Mouse (Mus musculus) myocyte (in vitro differentiated cells): ENCODE measurements around the gene Dolpp1. TPM values are rescaled to one million over a fixed set of nuclear protein-coding genes. Genes with fewer than 3 reads are reported as not detected.

ENCODE experiments used
- H3K27me3 ChIP-seq: one replicate; pipeline ENCODE4 v1.6.1; 2011; ENCODE audit not compliant: control insufficient read depth, insufficient read depth, insufficient read length
- H3K36me3 ChIP-seq: one replicate; pipeline ENCODE4 v1.6.1; 2011; ENCODE audit not compliant: control insufficient read depth, insufficient read depth
- H3K4me2 ChIP-seq: one replicate; pipeline ENCODE4 v1.6.1; 2011; ENCODE audit warnings: low read depth, control low read depth
- H3K4me3 ChIP-seq: one replicate; pipeline ENCODE4 v1.5.1; 2011; ENCODE audit warnings: mild to moderate bottlenecking, control low read depth, moderate library complexity
- H3K79me2 ChIP-seq: one replicate; pipeline ENCODE4 v1.6.1; 2011; ENCODE audit not compliant: control insufficient read depth, insufficient read depth
- H3ac ChIP-seq: one replicate; pipeline ENCODE4 v1.6.1; 2011; ENCODE audit not compliant: control insufficient read depth, insufficient read length
- CEBPB ChIP-seq: IDR thresholded peaks from 2 replicates; pipeline ENCODE4 v1.6.1; 2011; ENCODE audit warnings: mild to moderate bottlenecking, moderate library complexity; ENCODE audit not compliant: poor library complexity, insufficient read depth, severe bottlenecking
- E2F4 ChIP-seq: IDR thresholded peaks from one replicate; pipeline ENCODE4 v1.6.1; 2011; ENCODE audit warnings: mild to moderate bottlenecking, control low read depth, moderate library complexity; ENCODE audit not compliant: insufficient read depth
- MAX ChIP-seq: IDR thresholded peaks from one replicate; pipeline ENCODE4 v1.6.1; 2011; ENCODE audit warnings: low read depth, mild to moderate bottlenecking, control low read depth
- MYOD1 ChIP-seq, 3 experiments: IDR thresholded peaks; one replicate each; pipeline ENCODE4 v1.6.1; 2011; ENCODE audit warnings: control low read depth in 2 of 3, low read depth in 2 of 3, mild to moderate bottlenecking in 2 of 3, moderate library complexity in 1 of 3; ENCODE audit not compliant: insufficient read length in 2 of 3, control insufficient read depth in 1 of 3
- MYOG ChIP-seq, 3 experiments: IDR thresholded peaks; one replicate each; pipeline ENCODE4 v1.6.1; 2011; ENCODE audit warnings: control low read depth in 2 of 3, low read depth in 2 of 3, mild to moderate bottlenecking in 2 of 3; ENCODE audit not compliant: insufficient read length in 2 of 3, control insufficient read depth in 1 of 3, insufficient read depth in 1 of 3
- POLR2A ChIP-seq: IDR thresholded peaks from one replicate; pipeline ENCODE4 v1.6.1; 2011; ENCODE audit warnings: low read depth, mild to moderate bottlenecking, control low read depth, moderate library complexity; ENCODE audit not compliant: insufficient read length
- POLR2AphosphoS2 ChIP-seq: IDR thresholded peaks from one replicate; pipeline ENCODE4 v1.6.1; 2011; ENCODE audit warnings: low read depth, control low read depth; ENCODE audit not compliant: insufficient read length
- REST ChIP-seq: IDR thresholded peaks from one replicate; pipeline ENCODE4 v1.6.1; 2011; ENCODE audit warnings: mild to moderate bottlenecking, control low read depth, moderate library complexity; ENCODE audit not compliant: insufficient read depth, insufficient read length
- SRF ChIP-seq: IDR thresholded peaks from one replicate; pipeline ENCODE4 v1.6.1; 2011; ENCODE audit warnings: low read depth; ENCODE audit not compliant: control insufficient read depth, insufficient read length
- TCF12 ChIP-seq: IDR thresholded peaks from one replicate; pipeline ENCODE4 v1.6.1; 2011; ENCODE audit warnings: mild to moderate bottlenecking, control low read depth; ENCODE audit not compliant: poor library complexity, insufficient read depth, severe bottlenecking
- TCF3 ChIP-seq: IDR thresholded peaks from one replicate; pipeline ENCODE4 v1.6.1; 2011; ENCODE audit warnings: low read depth, control low read depth; ENCODE audit not compliant: insufficient read length
- USF1 ChIP-seq: IDR thresholded peaks from one replicate; pipeline ENCODE4 v1.6.1; 2011; ENCODE audit warnings: low read depth, mild to moderate bottlenecking, control low read depth, moderate library complexity
- polyA plus RNA-seq: library from polyadenylated mRNA; unstranded; fragments of >200 nt; fragmentation: generic; extraction: Trizol; gene quantifications from one replicate; pipeline ENCODE4 v1.2.1, GENCODE M21; 2012; ENCODE audit warnings: missing spikeins

The Dolpp1 gene
- polyA plus RNA-seq, 1 experiment = 15.7 TPM

GRCm38 (mm10) chr2:30375893-30376292 is 16.2 kb upstream of the Dolpp1 start:
- Histone ChIP-seq H3K4me2 (no peak overlapping the region), H3K79me2 (no peaks in the 10 kb centered on the region), H3K27me3 (no peaks in the 10 kb centered on the region), H3K4me3 (no peak overlapping the region), H3K36me3 (peaks cover 16% of the 10 kb centered on the region), H3ac (no peak overlapping the region)
- no peak for TF ChIP-seq POLR2AphosphoS2
- TF ChIP-seq REST = no peak
- TF ChIP-seq MAX = no peak
- no peak for TF ChIP-seq CEBPB
- no peak for TF ChIP-seq POLR2A
- TF ChIP-seq MYOG (IDR thresholded peaks at IDR 0.05; ENCODE audit: control insufficient read depth in 1 of 3, insufficient read depth in 1 of 3, insufficient read length in 2 of 3, low read depth in 2 of 3) = no peak
- TF ChIP-seq TCF12 = no peak
- no peak for TF ChIP-seq USF1

GRCm38 (mm10) chr2:30377721-30378120 is 14.3 kb upstream of the Dolpp1 start:
- Histone ChIP-seq H3K36me3 (peaks cover 12% of the 10 kb centered on the region), H3K27me3 (no peaks in the 10 kb centered on the region)
- TF ChIP-seq MYOG (IDR thresholded peaks at IDR 0.05; ENCODE audit: control insufficient read depth in 1 of 3, insufficient read depth in 1 of 3, insufficient read length in 2 of 3, low read depth in 2 of 3) = no peak
- TF ChIP-seq MAX = no peak
- TF ChIP-seq USF1 = no peak
- TF ChIP-seq TCF3 = no peak

GRCm38 (mm10) chr2:30379307-30379706 is 12.7 kb upstream of the Dolpp1 start:
- Histone ChIP-seq H3K27me3 (no peaks in the 10 kb centered on the region), H3K79me2 (no peaks in the 10 kb centered on the region), H3K4me3 (no peak overlapping the region), H3K4me2 (no peak overlapping the region), H3ac (no peak overlapping the region), H3K36me3 (peaks cover 12% of the 10 kb centered on the region)
- TF ChIP-seq SRF = no peak
- TF ChIP-seq POLR2AphosphoS2 = no peak
- TF ChIP-seq E2F4 = no peak
- no peak for TF ChIP-seq CEBPB
- no peak for TF ChIP-seq POLR2A
- TF ChIP-seq USF1 = no peak
- no peak for TF ChIP-seq TCF3
- no peak for TF ChIP-seq MYOD1 (IDR thresholded peaks at IDR 0.05; ENCODE audit: control insufficient read depth in 1 of 3, insufficient read length in 2 of 3, low read depth in 2 of 3)
- no peak for TF ChIP-seq REST
- TF ChIP-seq MAX = no peak
- TF ChIP-seq TCF12 = no peak
- TF ChIP-seq MYOG (IDR thresholded peaks at IDR 0.05; ENCODE audit: control insufficient read depth in 1 of 3, insufficient read depth in 1 of 3, insufficient read length in 2 of 3, low read depth in 2 of 3) = no peak

More at GRCm38 (mm10) chr2:30377721-30378120, 14.3 kb upstream of the Dolpp1 start:
- Histone ChIP-seq H3K4me2 (no peak overlapping the region), H3ac (no peak overlapping the region), H3K4me3 (no peak overlapping the region), H3K79me2 (no peaks in the 10 kb centered on the region)

GRCm38 (mm10) chr2:30380564-30381376 is 11.3 kb upstream of the Dolpp1 start:
- no peaks in the 10 kb centered on the region for H3K79me2 ChIP-seq
- peaks cover 6% of the 10 kb centered on the region for H3K36me3 ChIP-seq
- no peak for TF ChIP-seq MAX
- TF ChIP-seq REST = no peak
- no peak for TF ChIP-seq SRF
- TF ChIP-seq USF1 = no peak
- no peak for TF ChIP-seq E2F4
- no peak for TF ChIP-seq MYOD1 (IDR thresholded peaks at IDR 0.05; ENCODE audit: control insufficient read depth in 1 of 3, insufficient read length in 2 of 3, low read depth in 2 of 3)
- no peak for TF ChIP-seq TCF3
- no peak for TF ChIP-seq CEBPB
- no peak for TF ChIP-seq TCF12
- TF ChIP-seq POLR2A = no peak
- no peak for TF ChIP-seq POLR2AphosphoS2
- no peak for TF ChIP-seq MYOG (IDR thresholded peaks at IDR 0.05; ENCODE audit: control insufficient read depth in 1 of 3, insufficient read depth in 1 of 3, insufficient read length in 2 of 3, low read depth in 2 of 3)
- H3K4me3 ChIP-seq = no peak overlapping the region
- H3K4me2 ChIP-seq = no peak overlapping the region
- H3ac ChIP-seq = no peak overlapping the region
- H3K27me3 ChIP-seq = no peaks in the 10 kb centered on the region

- no peak overlapping the region for H3ac ChIP-seq
- peaks cover 6% of the 10 kb centered on the region for H3K36me3 ChIP-seq
- TF ChIP-seq REST (no peak), E2F4 (no peak), CEBPB (no peak), POLR2AphosphoS2 (no peak), MYOD1 (IDR thresholded peaks at IDR 0.05; ENCODE audit: control insufficient read depth in 1 of 3, insufficient read length in 2 of 3, low read depth in 2 of 3) (no peak), TCF12 (no peak), TCF3 (no peak), MYOG (IDR thresholded peaks at IDR 0.05; ENCODE audit: control insufficient read depth in 1 of 3, insufficient read depth in 1 of 3, insufficient read length in 2 of 3, low read depth in 2 of 3) (no peak), SRF (no peak), POLR2A (no peak)
- no peaks in the 10 kb centered on the region for H3K79me2 ChIP-seq
- no peaks in the 10 kb centered on the region for H3K27me3 ChIP-seq
- no peak overlapping the region for H3K4me3 ChIP-seq
- H3K4me2 ChIP-seq = no peak overlapping the region
Measured at GRCm38 (mm10) chr2:30381377-30381725, 10.7 kb upstream of the Dolpp1 start.
